Mouse (Mus musculus) cerebellum, postnatal 36 days (tissue): ENCODE data around the gene Akap12.

Experiments used
- DNase-seq, 2 experiments: peaks; one replicate each; pipeline ENCODE4 v3.0.0; 2021 to 2022; ENCODE audit warnings: mixed read lengths in 2 of 2

The Akap12 gene

DNA sequence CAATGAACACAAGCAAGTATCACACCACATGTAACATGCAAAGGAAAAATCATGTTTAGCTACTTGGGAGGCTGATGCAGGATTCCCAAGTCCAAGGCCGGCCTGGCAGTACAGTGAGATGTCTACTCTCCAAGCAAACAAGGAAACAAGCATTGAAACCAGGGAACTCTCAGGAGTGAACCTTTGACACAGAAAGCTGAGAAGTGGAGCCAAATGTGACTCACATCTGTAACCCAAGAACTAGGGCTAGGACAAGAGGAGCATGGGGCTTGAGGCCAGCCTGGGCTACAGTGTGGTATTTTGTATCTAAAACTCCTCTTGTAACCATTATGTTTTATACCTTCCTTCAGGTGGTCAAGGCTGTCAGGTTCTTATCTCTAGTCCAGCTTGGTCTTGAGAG, 141.0 kb downstream of the Akap12 start:
- no peak for DNase-seq
